20 mouse cellular contexts compared by ENCODE assay signal in the genomic region with DNA sequence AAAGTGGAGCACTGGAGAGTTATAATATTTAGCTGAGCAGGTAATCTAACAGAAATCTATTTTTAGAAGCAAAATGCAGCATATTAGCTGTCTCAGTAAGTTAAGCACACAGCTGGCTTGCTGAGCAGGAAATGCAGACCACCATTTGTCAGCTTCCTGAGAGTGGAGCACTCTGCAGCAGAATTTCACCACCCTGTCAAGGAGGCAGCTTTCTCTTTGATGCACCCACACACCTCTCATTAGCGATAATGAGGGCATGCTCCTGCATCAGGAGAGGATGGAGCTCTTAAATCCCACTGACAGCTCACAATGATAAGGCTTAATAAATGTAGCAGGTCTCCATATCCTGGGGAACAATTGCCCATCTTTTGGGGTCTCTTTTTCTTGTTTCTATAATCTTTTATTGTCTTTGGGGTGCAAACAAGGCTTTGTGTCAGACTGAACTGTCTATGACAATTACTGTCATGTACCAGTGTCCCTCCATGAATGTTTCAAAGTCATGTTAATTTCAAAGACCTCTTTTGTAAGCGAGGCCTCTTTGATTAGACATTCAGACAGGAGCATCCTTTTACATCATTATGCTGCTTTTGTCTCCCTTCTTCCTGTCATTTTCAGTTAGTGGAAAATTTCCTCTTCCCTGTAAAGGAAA. TPM values are rescaled to one million over a fixed set of nuclear protein-coding genes. Genes with fewer than 3 reads are reported as not detected.
DNase-seq lines count a peak whose midpoint lies in the region; ATAC-seq and TF ChIP-seq lines count a peak whose summit lies in the region.
"Had no signal": no experiment of that assay in that cellular context is flagged by ENCODE, and none has a peak within 500 bp of the region (broad histone marks: within the 10 kb centered on the region; RNA-seq: fewer than 3 reads in every experiment).

No protein-coding gene starts in this region.

- no peak for DNase-seq in layer of hippocampus, adult 2 months (ENCODE audit: low spot score in 2 of 2)
- no peak for DNase-seq in layer of hippocampus, adult 18-20 months (ENCODE audit: low spot score in 2 of 2)
- peak; percentile 35 for DNase-seq in Muller cell, postnatal 12 days (ENCODE audit: inconsistent ontology term)
- peak; percentile 57 for DNase-seq in forebrain, embryonic 14.5 days (ENCODE audit: low spot score)
- no peak for DNase-seq in adrenal gland, adult (ENCODE audit: inconsistent age in 2 of 2, low spot score in 1 of 2)
- no peak for DNase-seq in lung, postnatal 10 days
- no peak for DNase-seq in urinary bladder, postnatal 14 days (ENCODE audit: low spot score)
- DNase-seq: adrenal gland, postnatal 36 days; cerebellum, adult 11-12 months; embryo, embryonic 11 days; gastrocnemius, adult 2 months; heart, adult 2 months; heart, postnatal 10 days; kidney, postnatal 14 days; lung, adult 2 months; spleen, adult 18-20 months had no signal

- WGBS in forebrain, embryonic 14.5 days = 61% methylated on average over 2 of the region's 2 CpGs

- H3K36me3 ChIP-seq in forebrain, embryonic 14.5 days (ENCODE audit: control insufficient read depth, insufficient read depth, low read length) = peaks cover 17% of the 10 kb centered on the region

- peak; percentile 77 for ATAC-seq in forebrain, embryonic 14.5 days
- 0 out of 2 replicates have a peak, but pooled peaks have one; percentile 20 for ATAC-seq in megakaryocyte progenitor cell, adult 5-6 weeks (replicated peaks; ENCODE audit: poor library complexity)
- ATAC-seq: intestine, embryonic 16.5 days had no signal

- peak overlapping the region; percentile 12; the same call in 1 of the 2 replicates for H3K27ac ChIP-seq in layer of hippocampus, adult 2 months
- H3K27ac ChIP-seq in forebrain, embryonic 14.5 days (ENCODE audit: low read depth, low read length) = peak overlapping the region; percentile 15; the same call in 1 of the 2 replicates
- H3K27ac ChIP-seq: gastrocnemius, adult 2 months; heart, adult 2 months had no signal

- no peak for TF ChIP-seq CTCF in layer of hippocampus, adult 2 months (conservative IDR thresholded peaks at IDR 0.05)

- no peak overlapping the region for H3K4me3 ChIP-seq in layer of hippocampus, adult 2 months
- no peak overlapping the region for H3K4me3 ChIP-seq in forebrain, embryonic 14.5 days (ENCODE audit: low read depth, low read length)
- H3K4me3 ChIP-seq: erythroblast, embryonic 14.5 days; gastrocnemius, adult 2 months; heart, adult 2 months had no signal

- no peak overlapping the region for H3K4me2 ChIP-seq in forebrain, embryonic 14.5 days (ENCODE audit: low read length)

- H3K4me1 ChIP-seq in forebrain, embryonic 14.5 days (ENCODE audit: control insufficient read depth, insufficient read depth, low read length) = no peaks in the 10 kb centered on the region

- no peaks in the 10 kb centered on the region for H3K9me3 ChIP-seq in forebrain, embryonic 14.5 days (replicated peaks; ENCODE audit: control insufficient read depth, low read length)

- H3K9ac ChIP-seq in forebrain, embryonic 14.5 days (ENCODE audit: low read length) = no peak overlapping the region

- no peaks in the 10 kb centered on the region for H3K27me3 ChIP-seq in forebrain, embryonic 14.5 days (replicated peaks; ENCODE audit: control insufficient read depth, insufficient read depth, low read length)

RNA-seq across cellular contexts. Expression of a gene that starts 39.0 kb away (rescaled TPM):
- total RNA-seq in layer of hippocampus, adult 2 months (2021) = 10 to 100 TPM; 45.7 to 48.4 TPM
- total RNA-seq in layer of hippocampus, adult 18-20 months (2021) = 10 to 100 TPM; 43.2 to 44.4 TPM
- 60.9 and 69.7 TPM in 2 replicates for polyA plus RNA-seq in forebrain, embryonic 14.5 days (2014; fragmentation: Nextera tagmentation; extraction: Ambion mirVana)
- 26.2 and 35.4 TPM in 2 replicates for total RNA-seq in megakaryocyte progenitor cell, adult 5-6 weeks (2015)
- total RNA-seq in megakaryocyte progenitor cell, adult 5-6 weeks (2017) = 8.7 and 16.4 TPM in 2 replicates
- total RNA-seq: MEL had no signal

Comparison
In these comparisons a context has a peak if more than half of its experiments do, and no peak if none do; other contexts are left out.
1. DNase-seq: peak in Muller cell, postnatal 12 days (single experiment) and forebrain, embryonic 14.5 days (single experiment); none in layer of hippocampus, adult 2 months (0 of 2), layer of hippocampus, adult 18-20 months (0 of 2), adrenal gland, adult (0 of 2), lung, postnatal 10 days (single experiment) and urinary bladder, postnatal 14 days (single experiment).